Mouse (Mus musculus): ENCODE results near the gene Fat2. TPM values are rescaled to one million over a fixed set of nuclear protein-coding genes. Genes with fewer than 3 reads are reported as not detected.

Gene Fat2
- polyA plus RNA-seq (2015; fragmentation: Nextera tagmentation; extraction: Ambion mirVana), result not detected in 2 replicates

GRCm38 (mm10) chr11:55336101-55336891 lies at the start of gene Fat2:
Fat2 (minus strand) TSS chr11:55336564.
- Histone ChIP-seq H3K4me1 (replicated peaks; ENCODE audit: control insufficient read depth, insufficient read depth, low read length) (no peaks in the 10 kb centered on the region), H3K27me3 (replicated peaks; ENCODE audit: control insufficient read depth, insufficient read depth, low read length) (no peaks in the 10 kb centered on the region), H3K9ac (ENCODE audit: low read depth, low read length) (no peak within 1 kb of the TSS), H3K4me2 (replicated peaks; ENCODE audit: low read depth) (no peak within 1 kb of the TSS), H3K36me3 (ENCODE audit: control insufficient read depth, insufficient read depth) (no peaks in the 10 kb centered on the region), H3K27ac (ENCODE audit: low read depth, low read length) (no peak within 1 kb of the TSS), H3K9me3 (ENCODE audit: control insufficient read depth) (no peaks in the 10 kb centered on the region), H3K4me3 (ENCODE audit: low read depth, low read length) (no peak within 1 kb of the TSS)
- no peak for ATAC-seq
- TF ChIP-seq CTCF (IDR thresholded peaks at IDR 0.05; ENCODE audit: low read depth), result no peak
- 31% methylated on average over 13 of the region's 13 CpGs for WGBS

GRCm38 (mm10) chr11:55383463-55384045 lies 47.2 kb upstream of the Fat2 start:
- H3K9me3 ChIP-seq (ENCODE audit: control insufficient read depth), result no peaks in the 10 kb centered on the region
- no peak overlapping the region for H3K9ac ChIP-seq (ENCODE audit: low read depth, low read length)
- 0 out of 2 replicates have a peak, but pooled peaks cover 2% of the 10 kb centered on the region for H3K27me3 ChIP-seq (replicated peaks; ENCODE audit: control insufficient read depth, insufficient read depth, low read length)
- 32% methylated on average over 6 of the region's 6 CpGs for WGBS
- H3K4me1 ChIP-seq (replicated peaks; ENCODE audit: control insufficient read depth, insufficient read depth, low read length), result no peaks in the 10 kb centered on the region
- no peak overlapping the region for H3K4me2 ChIP-seq (replicated peaks; ENCODE audit: low read depth)
- no peak overlapping the region for H3K27ac ChIP-seq (ENCODE audit: low read depth, low read length)
- H3K4me3 ChIP-seq (ENCODE audit: low read depth, low read length), result no peak overlapping the region
- no peak for TF ChIP-seq CTCF (IDR thresholded peaks at IDR 0.05; ENCODE audit: low read depth)
- no peak for ATAC-seq
- H3K36me3 ChIP-seq (ENCODE audit: control insufficient read depth, insufficient read depth), result no peaks in the 10 kb centered on the region

GRCm38 (mm10) chr11:55380908-55381307 lies 44.5 kb upstream of the Fat2 start:
- no peaks in the 10 kb centered on the region for H3K27me3 ChIP-seq (replicated peaks; ENCODE audit: control insufficient read depth, insufficient read depth, low read length)
- no peak overlapping the region for H3K27ac ChIP-seq (ENCODE audit: low read depth, low read length)
- no peaks in the 10 kb centered on the region for H3K9me3 ChIP-seq (ENCODE audit: control insufficient read depth)
- no peak overlapping the region for H3K4me3 ChIP-seq (ENCODE audit: low read depth, low read length)
- H3K4me1 ChIP-seq (replicated peaks; ENCODE audit: control insufficient read depth, insufficient read depth, low read length), result no peaks in the 10 kb centered on the region
- no peak overlapping the region for H3K9ac ChIP-seq (ENCODE audit: low read depth, low read length)
- TF ChIP-seq CTCF (IDR thresholded peaks at IDR 0.05; ENCODE audit: low read depth), result no peak
- no peak overlapping the region for H3K4me2 ChIP-seq (replicated peaks; ENCODE audit: low read depth)
- ATAC-seq, result no peak
- 38% methylated on average over 6 of the region's 6 CpGs for WGBS
- H3K36me3 ChIP-seq (ENCODE audit: control insufficient read depth, insufficient read depth), result no peaks in the 10 kb centered on the region

- Histone ChIP-seq H3K27ac (ENCODE audit: low read depth, low read length) (no peak overlapping the region), H3K4me3 (ENCODE audit: low read depth, low read length) (no peak overlapping the region), H3K4me2 (replicated peaks; ENCODE audit: low read depth) (no peak overlapping the region), H3K36me3 (ENCODE audit: control insufficient read depth, insufficient read depth) (no peaks in the 10 kb centered on the region), H3K4me1 (replicated peaks; ENCODE audit: control insufficient read depth, insufficient read depth, low read length) (no peaks in the 10 kb centered on the region), H3K9ac (ENCODE audit: low read depth, low read length) (no peak overlapping the region), H3K9me3 (ENCODE audit: control insufficient read depth) (no peaks in the 10 kb centered on the region), H3K27me3 (replicated peaks; ENCODE audit: control insufficient read depth, insufficient read depth, low read length) (no peaks in the 10 kb centered on the region)
- no peak for TF ChIP-seq CTCF (IDR thresholded peaks at IDR 0.05; ENCODE audit: low read depth)
- no peak for ATAC-seq
- WGBS, result 51% methylated on average over 5 of the region's 5 CpGs
These were observed 42.0 kb upstream of the Fat2 start for GRCm38 (mm10) chr11:55378371-55378770.

- H3K4me2 ChIP-seq (replicated peaks; ENCODE audit: low read depth), result no peak overlapping the region
- ATAC-seq, result no peak
- TF ChIP-seq CTCF (IDR thresholded peaks at IDR 0.05; ENCODE audit: low read depth), result peak; percentile 59
- no peaks in the 10 kb centered on the region for H3K4me1 ChIP-seq (replicated peaks; ENCODE audit: control insufficient read depth, insufficient read depth, low read length)
- no peak overlapping the region for H3K4me3 ChIP-seq (ENCODE audit: low read depth, low read length)
- no peak overlapping the region for H3K9ac ChIP-seq (ENCODE audit: low read depth, low read length)
- 55% methylated on average over 6 of the region's 6 CpGs for WGBS
- no peaks in the 10 kb centered on the region for H3K27me3 ChIP-seq (replicated peaks; ENCODE audit: control insufficient read depth, insufficient read depth, low read length)
- H3K36me3 ChIP-seq (ENCODE audit: control insufficient read depth, insufficient read depth), result no peaks in the 10 kb centered on the region
- no peaks in the 10 kb centered on the region for H3K9me3 ChIP-seq (ENCODE audit: control insufficient read depth)
- no peak overlapping the region for H3K27ac ChIP-seq (ENCODE audit: low read depth, low read length)
These were observed 37.5 kb upstream of the Fat2 start for GRCm38 (mm10) chr11:55373838-55374237.

GRCm38 (mm10) chr11:55373373-55373772 lies 37.0 kb upstream of the Fat2 start:
- ATAC-seq, result no peak
- no peaks in the 10 kb centered on the region for H3K36me3 ChIP-seq (ENCODE audit: control insufficient read depth, insufficient read depth)
- no peak for TF ChIP-seq CTCF (IDR thresholded peaks at IDR 0.05; ENCODE audit: low read depth)
- no peaks in the 10 kb centered on the region for H3K9me3 ChIP-seq (ENCODE audit: control insufficient read depth)
- WGBS, result 79% methylated on average over 12 of the region's 12 CpGs
- H3K4me1 ChIP-seq (replicated peaks; ENCODE audit: control insufficient read depth, insufficient read depth, low read length), result no peaks in the 10 kb centered on the region
- H3K27ac ChIP-seq (ENCODE audit: low read depth, low read length), result no peak overlapping the region
- no peaks in the 10 kb centered on the region for H3K27me3 ChIP-seq (replicated peaks; ENCODE audit: control insufficient read depth, insufficient read depth, low read length)
- no peak overlapping the region for H3K4me2 ChIP-seq (replicated peaks; ENCODE audit: low read depth)
- no peak overlapping the region for H3K9ac ChIP-seq (ENCODE audit: low read depth, low read length)
- H3K4me3 ChIP-seq (ENCODE audit: low read depth, low read length), result no peak overlapping the region
